Mouse (Mus musculus): ENCODE measurements at regions not wholly inside any gene's neighbourhood (a gene's known extent, or its start where the extent isn't known, plus 50 kb on each side); places are given as distances from the start of the nearest gene placed in this dataset.

DNA sequence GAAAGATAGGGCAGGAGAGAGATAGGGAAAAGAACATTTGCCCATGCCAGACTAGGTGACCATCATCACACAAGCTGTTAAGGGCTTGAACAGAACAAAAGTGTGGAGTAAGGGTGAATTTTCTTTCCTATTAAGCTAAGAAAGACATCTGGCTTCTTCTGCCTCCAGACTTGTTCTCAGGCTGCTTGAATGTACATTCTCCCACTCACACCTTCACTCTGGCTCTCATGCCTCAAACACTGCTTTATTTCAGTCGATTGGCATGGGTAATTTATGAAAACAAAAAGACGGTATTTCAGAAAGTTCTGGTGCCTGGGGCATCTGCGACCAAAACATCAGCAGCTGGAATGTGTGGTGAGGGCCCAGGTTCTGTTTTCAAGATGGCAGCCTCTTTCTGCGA lies 79.1 kb downstream of the Ifi44 start:
- intact Hi-C loops (cut with DNase I): no loop called here
- no peak for TF ChIP-seq CTCF (IDR thresholded peaks at IDR 0.05)

DNA sequence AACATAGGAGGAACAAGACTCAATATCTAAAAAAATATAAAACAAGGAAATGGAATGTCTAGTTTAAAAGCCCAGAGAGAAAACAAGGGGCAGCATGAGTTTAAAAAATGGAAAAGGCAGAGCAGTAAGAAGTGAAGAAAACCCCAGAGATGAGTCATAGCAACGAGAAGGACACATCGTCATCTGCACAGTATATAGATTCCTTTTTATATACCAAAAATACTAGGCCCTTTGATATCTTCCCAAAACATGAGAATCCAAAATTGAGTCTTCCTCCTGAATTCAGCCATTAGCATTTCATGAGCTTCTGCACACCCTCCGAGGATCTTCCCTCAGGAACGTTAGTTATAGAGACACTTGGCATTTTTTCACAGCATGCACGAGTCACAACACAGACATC lies 96.5 kb downstream of the Ifi44 start:
- DNase-seq (ENCODE audit: extremely low spot score in 1 of 2, low spot score in 2 of 2): no peak
- Histone ChIP-seq H3K4me3 (no peak overlapping the region), H3K27ac (no peak overlapping the region; the same call in 1 of the 2 replicates)
- no peak for TF ChIP-seq CTCF (IDR thresholded peaks at IDR 0.05)
- intact Hi-C loops (cut with DNase I): no loop called here

More for the DNA sequence above, 79.1 kb downstream of the Ifi44 start:
- H3K4me3 ChIP-seq: no peak overlapping the region
- DNase-seq (ENCODE audit: extremely low spot score in 1 of 2, low spot score in 2 of 2): no peak
- no peak overlapping the region for H3K27ac ChIP-seq

DNA sequence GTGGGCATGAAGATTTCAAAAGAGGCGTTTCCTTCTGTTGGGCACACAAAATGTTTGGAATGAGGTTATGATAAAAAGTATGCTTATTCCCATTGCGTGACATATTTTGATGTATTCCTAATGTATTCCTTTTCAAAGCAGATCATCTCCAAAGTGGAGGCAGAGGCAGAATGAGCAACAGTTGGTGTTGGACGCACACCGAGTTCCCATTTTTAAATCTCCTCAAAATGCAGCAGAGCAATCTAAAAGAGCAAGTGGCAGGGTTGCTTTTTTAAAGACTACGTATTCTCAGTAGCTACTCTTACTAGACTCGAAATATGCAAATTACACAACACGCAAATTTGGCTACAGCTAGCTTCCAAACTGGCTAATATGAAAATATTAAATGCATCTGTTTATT lies 98.2 kb downstream of the Ifi44 start:
- no peak overlapping the region for H3K27ac ChIP-seq
- no peak for DNase-seq (ENCODE audit: extremely low spot score in 1 of 2, low spot score in 2 of 2)
- intact Hi-C loops (cut with DNase I): no loop called here
- TF ChIP-seq CTCF (IDR thresholded peaks at IDR 0.05): no peak
- no peak overlapping the region for H3K4me3 ChIP-seq

DNA sequence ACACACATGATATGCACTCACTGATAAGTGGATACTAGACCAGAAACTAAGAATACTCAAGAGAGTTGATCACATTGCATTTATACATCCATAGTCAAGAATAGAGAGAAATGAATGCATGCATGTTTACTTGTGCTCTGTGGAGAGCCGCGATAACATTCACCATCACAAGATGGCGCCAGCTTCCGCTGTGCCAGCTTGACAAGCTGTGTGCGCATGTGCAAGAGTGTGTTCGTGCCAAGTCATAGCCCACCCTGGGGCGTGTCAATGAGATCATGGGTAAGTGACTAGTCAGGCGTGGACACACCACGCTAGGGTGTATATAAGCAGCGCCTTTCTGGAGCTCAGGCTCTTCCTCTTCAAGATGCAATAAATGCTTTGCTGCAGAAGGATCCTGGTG lies 102.1 kb downstream of the Ifi44 start:
- DNase-seq (ENCODE audit: extremely low spot score in 1 of 2, low spot score in 2 of 2): no peak
- TF ChIP-seq CTCF (IDR thresholded peaks at IDR 0.05): peak; percentile 2; the same call in 1 of the 2 replicates
- Histone ChIP-seq H3K4me3 (no peak overlapping the region), H3K27ac (no peak overlapping the region)
- intact Hi-C loops (cut with DNase I): no loop called here

DNA sequence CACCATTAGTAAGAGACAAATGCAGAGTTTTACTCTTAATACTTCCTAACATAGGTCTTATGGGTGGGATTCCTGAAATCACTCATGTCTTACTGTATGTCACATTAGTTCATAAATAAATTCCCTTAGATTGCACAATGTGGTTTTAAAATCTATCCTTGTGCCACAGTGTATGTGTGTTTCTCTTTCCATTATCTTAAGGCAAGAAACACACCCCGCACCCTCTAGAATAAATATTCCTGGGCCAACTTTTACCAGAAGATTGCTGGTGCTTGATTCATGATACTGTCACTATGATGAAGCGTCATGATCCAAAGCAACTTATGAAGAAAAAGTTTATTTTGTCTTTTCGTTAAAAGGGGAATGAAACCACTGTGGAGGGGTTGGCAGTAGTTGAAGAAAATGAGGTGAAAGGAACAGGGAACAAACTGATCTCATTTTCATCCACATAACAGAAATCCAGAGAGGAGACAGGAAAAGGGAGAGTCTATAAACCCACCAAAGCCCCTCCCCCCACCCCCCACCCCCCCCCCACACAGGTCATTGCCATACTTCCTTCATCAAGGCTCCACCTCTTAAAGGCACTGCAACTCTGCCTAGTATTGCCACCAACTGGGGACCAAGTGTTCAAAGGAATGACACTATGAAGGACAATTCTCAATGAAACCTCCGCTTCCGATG lies 110.2 kb downstream of the Ifi44 start:
- intact Hi-C loops (cut with DNase I): no loop called here
- no peak for TF ChIP-seq CTCF (IDR thresholded peaks at IDR 0.05)
- no peak overlapping the region for H3K27ac ChIP-seq
- H3K4me3 ChIP-seq: no peak overlapping the region
- DNase-seq (ENCODE audit: extremely low spot score in 1 of 2, low spot score in 2 of 2): no peak

DNA sequence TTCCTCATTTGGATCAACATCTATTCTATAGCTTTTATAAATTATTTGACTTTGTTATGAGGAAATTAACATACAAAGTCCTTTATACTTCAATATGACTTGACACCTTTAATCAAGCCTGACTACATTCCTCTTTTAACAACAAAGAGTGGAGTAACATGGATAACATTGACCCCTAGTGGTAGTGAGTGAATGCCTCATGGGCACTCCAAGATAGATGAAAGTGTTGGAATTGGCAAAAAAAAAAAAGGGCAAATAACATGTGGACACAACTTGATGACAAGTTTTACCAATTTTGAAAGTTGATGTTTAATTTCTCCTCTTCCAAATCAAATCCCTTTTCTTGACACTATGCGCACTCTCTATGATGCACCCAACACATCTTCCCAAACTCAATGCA lies 111.4 kb downstream of the Ifi44 start:
- no peak overlapping the region for H3K4me3 ChIP-seq
- DNase-seq (ENCODE audit: extremely low spot score in 1 of 2, low spot score in 2 of 2): no peak
- intact Hi-C loops (cut with DNase I): no loop called here
- TF ChIP-seq CTCF (IDR thresholded peaks at IDR 0.05): peak; percentile 42
- H3K27ac ChIP-seq: no peak overlapping the region

DNA sequence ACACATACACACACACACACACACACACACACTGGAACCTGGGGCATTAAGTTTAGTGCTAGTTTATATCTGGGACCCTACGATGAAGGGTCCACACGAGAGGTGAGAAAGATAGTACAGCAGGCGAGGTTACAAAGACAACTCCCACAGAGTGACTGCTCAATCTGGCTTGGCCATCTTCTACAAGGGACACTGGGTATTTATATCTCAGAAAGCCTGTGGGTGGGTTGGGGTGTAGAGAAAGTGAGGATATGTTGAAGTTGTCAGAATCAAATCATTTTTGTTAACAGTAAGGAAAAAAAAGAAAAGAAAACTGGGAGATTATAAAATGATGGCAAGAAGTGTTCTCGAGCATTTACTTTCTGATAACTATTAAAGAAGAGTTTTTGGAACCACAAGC lies 138.8 kb downstream of the Ifi44 start:
- Histone ChIP-seq H3K27ac (no peak overlapping the region), H3K4me3 (no peak overlapping the region)
- no peak for TF ChIP-seq CTCF (IDR thresholded peaks at IDR 0.05)
- DNase-seq (ENCODE audit: extremely low spot score in 1 of 2, low spot score in 2 of 2): peak in 1 of 2 experiments; percentile 13
- intact Hi-C loops (cut with DNase I): no loop called here

DNA sequence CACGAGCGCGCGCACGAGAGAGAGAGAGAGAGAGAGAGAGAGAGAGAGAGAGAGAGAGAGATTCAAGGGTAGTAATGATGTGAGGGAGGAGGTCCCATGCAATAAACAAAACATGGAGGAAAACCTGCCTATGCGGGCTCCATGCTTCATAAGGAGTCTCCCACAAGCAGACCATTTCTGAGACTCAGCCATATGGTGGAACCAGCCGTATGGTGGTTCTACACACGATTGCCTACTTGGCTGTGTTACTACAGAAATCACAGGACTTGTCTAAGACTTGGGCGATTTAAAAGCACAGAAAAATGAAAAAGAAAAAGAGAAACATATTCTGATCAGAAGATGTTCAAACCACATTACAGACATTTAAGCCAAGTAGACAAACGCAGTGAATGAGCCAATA lies 142.1 kb downstream of the Ifi44 start:
- no peak overlapping the region for H3K27ac ChIP-seq
- DNase-seq (ENCODE audit: extremely low spot score in 1 of 2, low spot score in 2 of 2): no peak
- no peak for TF ChIP-seq CTCF (IDR thresholded peaks at IDR 0.05)

DNA sequence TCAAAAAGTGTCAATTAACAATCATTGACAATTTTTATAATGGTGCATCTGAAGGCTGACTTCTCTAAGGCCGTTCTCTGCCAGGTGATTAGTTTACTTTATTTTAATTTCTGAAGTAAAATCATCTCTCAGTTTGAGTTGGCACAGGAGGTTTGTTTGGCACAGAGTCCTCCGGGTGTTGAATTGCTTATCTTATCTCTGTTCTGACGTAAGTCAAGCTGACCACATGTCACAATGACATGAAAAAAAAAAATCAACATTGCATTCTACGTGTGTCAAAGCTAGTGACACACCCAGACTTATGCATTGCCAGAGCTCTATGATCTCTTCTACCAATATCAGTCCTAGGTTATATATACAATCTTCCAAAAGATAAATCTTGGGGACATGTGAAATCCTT lies 146.4 kb downstream of the Ifi44 start:
- intact Hi-C loops (cut with DNase I): no loop called here
- TF ChIP-seq CTCF (IDR thresholded peaks at IDR 0.05): no peak
- no peak overlapping the region for H3K27ac ChIP-seq
- H3K4me3 ChIP-seq: no peak overlapping the region
- no peak for DNase-seq (ENCODE audit: extremely low spot score in 1 of 2, low spot score in 2 of 2)

More for the DNA sequence above, 142.1 kb downstream of the Ifi44 start:
- no peak overlapping the region for H3K4me3 ChIP-seq
- intact Hi-C loops (cut with DNase I): no loop called here

Measured in left cerebral cortex, adult 2 months (tissue).